Mouse (Mus musculus): ENCODE data around the gene Fhit. TPM values are rescaled to one million over a fixed set of nuclear protein-coding genes. Genes with fewer than 3 reads are reported as not detected.

Gene Fhit
- total RNA-seq, 2 experiments from 2014 or later = 5.1 to 6.5 TPM

DNA sequence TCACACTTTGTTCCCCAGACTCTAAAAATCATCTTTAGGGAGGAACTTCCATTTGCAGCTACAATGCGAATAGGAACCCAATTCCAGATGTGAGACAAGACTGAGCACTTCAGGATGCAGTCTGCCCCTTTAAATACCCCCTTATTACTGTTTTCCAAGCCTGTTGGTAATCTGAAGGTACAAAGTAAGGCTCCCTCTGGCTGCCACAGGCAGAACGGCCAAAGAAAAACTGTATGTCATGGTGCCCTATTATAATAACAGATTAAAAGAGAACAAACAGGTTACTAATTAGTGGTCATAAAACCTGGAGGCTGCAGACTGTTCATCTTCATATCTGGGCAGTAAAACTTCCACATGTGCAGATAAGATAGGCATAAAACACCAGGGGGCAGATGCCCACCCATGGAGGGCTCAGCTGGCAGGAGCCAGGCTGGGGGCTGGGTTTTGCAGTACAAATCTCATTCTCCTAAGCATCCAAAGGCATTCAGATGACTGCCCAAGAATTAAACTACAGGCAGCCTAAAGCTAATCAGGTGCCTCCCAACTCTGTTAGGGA is 1439.8 kb downstream of the Fhit start:
- no peak for DNase-seq (ENCODE audit: low spot score in 2 of 2)

DNA sequence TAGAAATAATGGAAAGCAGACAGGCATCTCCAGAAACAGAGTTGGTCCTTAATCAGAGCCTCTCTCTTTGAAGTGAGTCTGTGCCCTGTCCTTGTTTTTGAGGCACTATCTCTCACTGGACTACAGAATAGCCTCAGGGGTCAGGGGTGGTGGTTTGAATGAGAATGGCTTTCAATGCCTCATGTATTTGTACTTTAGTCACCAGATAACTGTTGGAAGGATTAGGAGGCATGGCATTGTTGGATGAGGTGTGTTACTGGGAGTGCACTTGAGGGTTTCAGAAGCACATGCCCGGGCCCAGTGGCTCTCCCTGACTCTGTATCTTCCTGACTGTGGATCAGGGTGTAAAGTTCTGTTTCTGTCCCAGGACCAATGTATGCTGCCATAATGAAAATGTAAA is 1463.2 kb downstream of the Fhit start:
- no peak for DNase-seq (ENCODE audit: low spot score in 2 of 2)

DNA sequence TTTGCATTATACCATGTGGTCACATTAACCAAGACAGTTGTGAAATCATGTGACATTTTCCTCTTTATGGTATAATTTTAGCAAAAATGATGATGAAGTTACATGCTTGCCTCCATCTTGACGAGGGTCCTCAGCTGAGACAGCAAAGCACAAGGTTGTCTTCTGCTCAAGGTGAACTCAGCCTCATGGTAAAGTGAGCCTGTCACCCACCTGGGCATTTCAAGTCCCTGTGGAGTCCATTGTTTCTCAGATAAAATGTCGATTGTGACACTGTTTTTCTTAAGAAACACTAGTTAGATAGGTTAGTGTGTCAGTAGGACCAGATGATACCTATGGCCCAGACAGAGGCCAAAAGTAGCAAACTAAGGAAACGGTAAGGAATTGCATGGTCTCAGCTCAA is 1464.7 kb downstream of the Fhit start:
- no peak for DNase-seq (ENCODE audit: low spot score in 2 of 2)

DNA sequence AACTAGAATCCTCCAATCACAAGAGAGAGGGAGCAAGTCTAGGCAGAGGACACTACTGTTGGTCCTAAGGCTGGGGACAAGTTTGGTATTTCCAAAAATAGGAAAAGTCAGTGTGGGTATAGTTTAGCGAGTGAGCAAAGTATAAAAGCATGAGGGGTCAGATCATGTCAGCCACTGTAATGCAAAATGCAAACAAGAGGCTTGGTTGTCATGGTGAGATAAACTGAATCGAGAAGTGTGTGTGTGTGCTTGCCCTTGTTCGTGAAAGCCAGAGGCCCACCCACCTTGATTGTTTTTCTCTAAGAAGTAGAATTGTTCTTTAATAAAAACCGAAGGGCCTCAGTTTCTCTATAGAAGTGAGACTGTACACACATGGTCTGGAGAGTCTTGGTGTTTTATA is 1465.8 kb downstream of the Fhit start:
- DNase-seq (ENCODE audit: low spot score in 2 of 2) = no peak

DNA sequence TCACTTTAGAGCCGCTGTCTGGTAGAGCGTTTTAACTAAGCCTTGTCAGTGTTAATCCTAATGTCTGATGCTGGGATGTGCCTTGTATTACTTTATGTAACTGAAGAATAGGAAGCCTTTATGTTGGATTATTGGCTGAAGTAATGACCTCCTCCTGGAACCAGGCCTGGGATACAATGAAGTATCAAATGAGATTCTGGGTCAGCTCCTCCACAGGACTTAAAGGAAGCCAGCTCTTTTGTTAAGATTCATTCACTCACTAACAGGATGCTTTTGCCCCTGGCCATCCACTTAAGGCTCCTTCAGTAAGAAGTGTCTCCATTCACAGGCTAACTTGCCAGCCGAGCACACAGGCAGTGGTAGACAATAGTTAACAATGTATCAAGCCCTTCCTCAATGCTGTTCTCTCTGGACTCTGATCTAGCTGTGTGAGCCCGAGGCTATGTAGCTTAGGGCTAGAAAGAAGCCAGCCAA is 1466.6 kb downstream of the Fhit start:
- no peak for DNase-seq (ENCODE audit: low spot score in 2 of 2)

DNA sequence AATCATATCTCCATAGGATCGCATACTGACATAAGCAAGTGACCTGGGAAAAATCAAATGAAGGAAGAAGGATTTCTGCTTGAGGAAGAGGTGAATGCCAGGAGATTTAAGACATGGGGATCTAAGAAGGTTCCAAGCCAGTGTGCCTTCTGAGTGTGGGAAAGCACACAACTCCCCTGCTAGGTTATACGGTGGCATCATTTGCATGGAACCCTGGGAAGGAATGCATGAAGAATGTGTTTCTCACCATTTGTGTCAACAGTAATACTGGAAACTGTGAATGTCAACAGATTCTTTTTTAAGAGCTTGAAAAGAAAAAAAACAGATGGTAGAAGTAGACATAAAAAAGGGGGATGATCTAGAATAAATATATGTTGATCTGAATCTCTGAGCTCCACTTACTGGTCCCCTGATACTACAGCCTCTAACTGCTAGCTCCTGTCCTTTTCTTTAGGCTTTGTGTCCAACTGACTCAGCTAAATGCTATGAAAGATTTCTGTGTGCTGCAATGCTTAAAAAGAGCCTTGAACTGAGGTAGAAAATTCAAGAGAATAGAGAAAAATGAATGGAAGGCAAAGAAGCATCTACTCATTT is 1473.1 kb downstream of the Fhit start:
- no peak for DNase-seq (ENCODE audit: low spot score in 2 of 2)

DNA sequence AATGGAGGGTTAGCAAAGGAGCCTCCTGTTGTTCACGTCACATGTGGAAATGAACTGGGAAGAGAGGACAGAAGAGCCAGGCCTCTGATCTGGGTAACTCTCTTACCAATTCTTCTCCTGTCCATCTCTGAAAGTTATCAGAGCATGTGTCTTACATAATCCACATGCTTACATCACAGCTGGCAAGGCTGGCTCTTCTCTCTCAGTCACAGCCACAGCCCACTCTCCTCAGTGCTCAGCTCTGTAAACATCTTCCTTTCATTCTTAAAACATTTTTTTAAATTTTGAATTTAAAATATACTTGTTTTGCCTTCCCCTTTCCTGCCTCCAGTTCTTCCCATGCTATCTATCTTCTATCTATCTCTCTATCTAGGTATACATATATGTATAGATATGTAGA is 1477.5 kb downstream of the Fhit start:
- no peak for DNase-seq (ENCODE audit: low spot score in 2 of 2)

DNA sequence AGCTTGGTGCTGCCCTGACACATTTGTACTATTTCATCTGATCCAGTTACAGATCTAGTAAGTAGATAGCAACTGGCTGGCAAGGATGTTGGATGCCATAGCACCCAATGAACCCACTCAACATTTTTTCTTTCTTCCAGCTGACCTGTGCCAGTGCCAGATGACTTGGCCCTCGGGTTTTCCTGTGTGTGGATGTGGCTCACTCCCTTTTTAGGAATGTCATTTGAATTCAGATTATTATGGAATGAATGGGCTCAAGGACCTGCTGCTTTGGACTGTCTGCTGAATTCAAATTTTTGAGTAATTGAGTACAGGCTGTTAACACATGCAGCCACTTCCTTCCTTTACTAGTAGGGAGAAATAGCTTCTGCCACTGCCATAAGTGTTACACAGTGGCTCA is 1489.1 kb downstream of the Fhit start:
- DNase-seq (ENCODE audit: low spot score in 2 of 2) = no peak

DNA sequence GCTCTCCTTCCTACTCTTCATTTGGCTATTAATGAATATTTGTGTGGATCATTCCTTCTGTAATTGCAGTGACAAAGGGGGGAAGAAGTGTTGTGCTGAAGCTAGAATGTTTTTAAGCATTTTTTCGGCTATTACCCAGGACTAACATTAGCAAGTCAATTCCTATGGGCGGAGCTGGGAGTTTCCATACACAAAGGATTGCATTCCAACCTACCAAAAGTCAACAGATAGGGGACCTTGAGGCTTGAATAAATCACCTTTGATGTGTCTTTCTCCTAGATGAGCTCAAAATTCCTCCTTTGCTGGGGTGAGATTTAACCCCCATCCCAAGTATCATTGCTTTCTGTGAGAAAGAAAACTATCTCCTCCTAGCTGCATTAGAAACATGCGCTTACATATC is 1490.1 kb downstream of the Fhit start:
- DNase-seq (ENCODE audit: low spot score in 2 of 2) = no peak

DNA sequence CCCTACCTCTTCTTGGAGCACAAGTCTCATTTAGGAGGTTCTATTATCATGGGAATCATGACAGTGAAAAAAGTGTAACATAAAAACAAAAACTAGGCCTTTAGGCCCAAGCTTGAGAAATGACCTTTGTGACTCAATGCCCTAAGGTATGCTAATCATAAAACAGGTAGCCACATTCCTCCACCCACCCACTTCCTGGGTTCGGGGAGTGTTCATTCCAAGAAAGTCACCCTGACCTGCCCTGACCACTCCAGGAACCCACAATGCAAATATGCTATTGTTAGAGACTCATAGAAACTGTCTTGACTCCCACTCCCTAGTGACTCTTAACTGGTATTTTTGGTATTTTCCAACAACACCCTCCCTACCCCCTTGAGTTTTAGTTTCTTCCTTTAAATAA is 1492.1 kb downstream of the Fhit start:
- no peak for DNase-seq (ENCODE audit: low spot score in 2 of 2)

DNA sequence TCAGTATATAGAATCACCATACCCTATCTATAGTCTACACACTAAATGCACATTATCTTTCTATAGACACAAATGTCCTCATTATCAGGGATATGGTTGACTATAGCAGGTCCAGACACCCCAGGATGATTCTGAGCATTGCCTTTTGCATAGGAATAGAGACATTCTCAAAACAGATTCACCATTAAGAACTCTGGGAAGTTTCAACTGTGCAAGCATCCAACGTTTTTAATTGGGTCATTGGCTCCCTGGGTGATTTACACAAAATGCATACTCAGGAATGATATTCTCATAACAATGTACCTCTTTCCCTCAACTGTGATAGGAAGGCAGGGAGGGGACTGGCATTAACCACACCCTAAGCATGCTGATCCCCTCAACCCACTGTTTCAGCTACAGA is 1503.4 kb downstream of the Fhit start:
- no peak for DNase-seq (ENCODE audit: low spot score in 2 of 2)

DNA sequence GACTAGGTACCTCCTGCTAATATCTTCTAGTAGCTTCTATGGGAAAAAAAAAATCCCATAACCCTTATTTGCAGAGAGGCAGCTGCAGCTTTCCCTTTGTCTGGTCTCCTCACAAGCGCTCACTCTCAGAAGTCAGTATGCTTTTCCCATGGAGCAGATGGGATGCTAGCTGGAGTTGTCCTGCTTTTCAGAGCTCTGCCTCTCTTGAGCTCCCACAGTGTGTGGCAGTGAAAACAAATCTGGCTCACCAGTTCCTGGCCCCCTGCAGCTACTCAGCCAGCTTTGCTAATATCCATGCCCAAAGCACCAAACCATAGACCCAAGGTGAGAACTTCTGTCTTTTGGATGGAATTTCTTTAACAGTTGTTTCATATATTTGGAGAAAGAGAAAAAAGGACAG is 1510.4 kb downstream of the Fhit start:
- peak; percentile 31 to 69 for DNase-seq (ENCODE audit: low spot score in 2 of 2)

DNA sequence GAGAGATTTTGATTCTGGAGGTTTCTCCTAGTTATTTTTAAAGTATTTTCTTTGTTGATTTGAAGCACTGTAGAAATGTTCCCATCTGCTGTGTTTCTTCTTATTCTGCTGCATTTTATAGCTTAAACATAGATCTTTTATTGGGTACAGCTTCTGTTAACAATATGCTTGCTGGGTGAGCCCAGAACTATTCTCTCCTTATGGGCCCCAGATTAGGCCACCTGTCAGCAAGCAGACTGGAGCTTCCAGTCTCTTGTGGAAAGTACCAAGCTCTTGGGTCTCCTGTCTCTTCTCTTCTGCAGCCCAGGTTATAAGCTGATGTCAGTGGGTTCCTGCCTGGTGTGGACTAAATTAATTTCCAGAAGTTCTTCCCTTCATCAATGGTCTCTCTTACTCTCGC is 1513.4 kb downstream of the Fhit start:
- peak; percentile 35 to 75 for DNase-seq (ENCODE audit: low spot score in 2 of 2)

DNA sequence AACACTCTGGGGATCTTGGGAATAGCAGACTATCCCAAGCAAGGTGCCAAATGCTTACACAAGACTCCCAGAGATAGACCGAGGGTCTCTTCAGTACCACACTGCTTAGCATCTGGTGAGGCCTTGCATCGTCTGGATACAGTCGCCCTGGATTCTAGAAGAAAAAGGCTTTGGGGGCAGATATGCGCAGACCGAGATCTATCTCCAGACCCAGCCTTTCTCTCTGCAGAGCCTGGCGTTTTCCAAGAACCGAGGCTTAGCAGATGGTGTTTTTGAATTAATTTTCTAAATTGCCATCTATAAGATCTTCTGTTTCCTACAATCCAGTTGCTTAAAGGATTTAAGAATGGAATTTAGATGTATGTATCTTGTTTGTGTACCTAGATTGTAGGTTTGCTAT is 1515.6 kb downstream of the Fhit start:
- peak in 1 of 2 experiments; percentile 10 for DNase-seq (ENCODE audit: low spot score in 2 of 2)

DNA sequence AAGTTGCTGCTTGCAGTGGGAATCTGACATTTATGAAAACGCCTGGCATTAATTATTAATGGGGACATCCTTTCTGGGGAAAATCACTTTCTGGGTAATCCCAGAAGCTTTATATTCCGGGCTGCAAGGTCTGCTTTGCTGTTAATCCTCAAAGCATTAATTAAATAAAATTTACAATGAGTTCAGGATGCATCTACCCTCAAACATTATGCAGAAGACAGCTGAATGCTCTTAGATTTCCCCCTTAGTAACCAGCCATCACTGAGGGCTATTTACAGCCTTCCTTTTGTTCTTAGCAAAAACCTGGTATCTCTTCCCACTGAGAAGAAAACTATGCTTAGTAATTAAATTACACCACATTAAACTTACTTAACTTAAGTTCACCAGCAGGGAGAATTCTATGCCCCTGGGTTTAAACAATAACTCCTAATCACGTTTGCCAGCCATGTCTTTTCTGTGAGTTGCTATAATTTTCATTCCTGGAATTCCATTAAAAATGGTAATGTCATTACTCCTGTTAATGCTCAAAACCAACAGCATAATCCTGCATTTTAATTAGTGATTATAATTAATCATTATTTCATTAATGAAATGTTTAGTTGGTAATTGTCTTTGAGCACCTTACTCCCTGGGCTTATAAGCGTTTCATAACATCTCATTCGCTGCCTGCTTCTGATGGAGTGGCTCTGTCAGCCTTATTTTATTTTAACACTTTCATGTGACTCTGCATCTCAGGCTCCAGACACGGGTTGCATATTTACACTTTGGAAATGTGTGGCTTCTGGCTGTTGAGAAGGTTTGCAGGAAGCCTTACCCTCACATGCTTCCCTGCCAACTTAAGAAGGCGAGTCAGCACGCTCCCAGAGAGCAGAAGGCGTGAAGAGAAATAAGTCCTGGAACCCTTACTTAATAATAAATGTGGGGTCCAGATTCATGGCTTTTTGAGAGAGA is 1517.3 kb downstream of the Fhit start:
- no peak for DNase-seq (ENCODE audit: low spot score in 2 of 2)

DNA sequence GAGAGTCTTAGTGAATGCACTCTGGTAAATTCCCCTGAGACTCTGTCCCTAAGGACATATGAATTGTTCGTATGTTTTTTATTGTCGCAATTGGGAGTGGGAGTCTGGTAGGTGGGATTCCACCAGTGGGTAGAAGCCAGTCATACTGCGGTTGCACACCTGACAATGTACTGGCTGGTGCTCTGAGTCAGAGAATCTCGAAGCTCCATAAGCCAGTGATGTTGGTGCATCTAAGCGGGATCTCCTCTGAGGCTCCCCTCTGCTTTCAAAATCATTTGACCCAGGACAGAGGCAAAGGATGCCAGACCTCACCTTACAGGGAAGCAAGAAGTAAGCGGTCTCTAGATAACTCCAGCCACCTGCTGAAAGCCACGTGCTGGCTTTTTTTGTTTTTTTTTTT is 1518.1 kb downstream of the Fhit start:
- no peak for DNase-seq (ENCODE audit: low spot score in 2 of 2)

DNA sequence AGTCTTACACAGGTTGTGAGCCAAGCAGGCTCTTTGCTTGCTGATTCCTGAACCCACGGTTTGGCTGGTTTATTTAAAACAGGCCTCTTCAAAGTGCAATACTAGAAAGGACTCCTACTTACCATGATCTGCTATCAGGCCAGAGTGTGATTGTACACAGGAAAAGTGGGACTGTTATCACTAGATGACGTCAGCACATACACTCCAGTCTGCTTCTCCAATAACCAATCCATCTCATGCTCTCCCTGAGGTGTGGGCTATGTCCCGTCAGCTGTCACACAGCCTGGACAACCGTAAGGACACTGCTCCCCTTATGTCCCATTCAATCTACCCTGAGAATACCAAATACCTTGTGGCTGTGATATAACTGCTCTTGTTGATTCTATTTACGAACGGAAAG is 1519.2 kb downstream of the Fhit start:
- DNase-seq (ENCODE audit: low spot score in 2 of 2) = peak in 1 of 2 experiments; percentile 10

DNA sequence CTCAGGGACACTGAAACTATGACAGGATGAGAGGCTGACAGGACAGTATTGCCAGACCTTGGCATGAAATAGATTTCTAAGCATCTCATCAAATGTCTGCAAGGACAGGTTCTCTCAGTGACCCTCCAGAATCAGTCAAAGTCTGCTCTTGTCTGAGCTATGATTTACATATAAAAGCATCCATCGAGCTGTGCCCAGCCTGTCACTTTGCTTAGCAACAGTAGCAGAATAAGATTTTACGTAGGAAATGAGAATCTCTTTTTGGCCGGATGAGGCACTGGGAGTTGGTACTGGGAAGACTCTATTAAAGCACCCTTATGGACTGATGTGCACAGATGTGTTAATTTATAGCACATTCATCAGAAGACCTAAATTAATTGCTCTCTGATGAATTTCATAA is 1519.8 kb downstream of the Fhit start:
- peak in 1 of 2 experiments; percentile 11 for DNase-seq (ENCODE audit: low spot score in 2 of 2)

DNA sequence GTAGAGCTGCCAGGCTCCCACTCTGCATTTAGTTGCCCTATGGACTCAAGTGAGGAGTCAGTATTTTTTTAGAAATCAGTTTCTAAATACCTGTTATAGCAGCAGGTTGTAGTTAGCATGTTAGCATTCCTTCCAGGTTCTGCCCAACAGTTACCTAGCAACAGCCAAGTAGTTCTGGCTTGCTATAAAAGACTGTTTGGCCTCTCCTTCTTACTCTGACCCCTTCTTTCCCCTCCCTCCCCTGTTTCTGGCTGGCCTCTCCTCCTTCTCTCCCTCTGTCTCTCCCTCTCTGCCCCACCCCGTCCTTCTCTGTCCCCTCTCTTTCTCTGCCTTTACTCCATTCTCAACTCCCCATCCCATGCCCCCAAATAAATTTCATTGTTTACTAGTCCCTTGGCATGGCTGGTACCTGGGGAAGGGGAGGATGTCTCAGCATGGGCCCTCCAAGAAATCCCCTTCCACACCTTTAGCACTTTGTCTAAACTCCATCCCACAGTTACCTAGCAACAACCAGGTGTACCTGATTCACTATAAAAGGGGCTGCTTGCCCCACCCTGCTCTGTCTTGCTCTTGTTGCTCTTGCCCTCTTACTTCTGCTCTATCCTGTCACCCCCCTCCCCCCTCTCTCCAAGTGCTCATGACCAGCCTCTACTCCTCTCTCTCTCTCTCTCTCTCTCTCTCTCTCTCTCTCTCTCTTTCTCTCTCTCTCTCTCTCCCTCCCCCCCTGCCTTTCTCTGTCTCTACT is 1527.4 kb downstream of the Fhit start:
- DNase-seq (ENCODE audit: low spot score in 2 of 2) = no peak

DNA sequence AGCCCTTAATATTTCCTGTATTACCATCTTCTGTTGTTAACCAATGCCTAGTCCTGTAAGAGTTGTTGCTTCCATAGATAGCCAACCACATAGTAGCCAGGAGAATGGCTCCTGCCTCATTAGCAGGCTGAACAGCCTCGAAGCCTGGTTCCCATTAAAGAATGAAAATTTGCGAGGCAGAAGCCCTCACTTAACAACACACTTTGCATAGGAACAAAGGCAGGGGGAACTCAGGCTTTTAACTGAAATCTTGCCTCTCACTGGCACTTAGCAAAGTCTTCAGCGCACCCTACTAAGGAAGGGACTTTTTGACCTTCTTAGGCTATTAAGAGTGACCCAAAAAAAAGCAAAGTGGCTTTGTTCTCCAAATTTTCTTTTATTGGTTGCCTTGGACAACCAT is 1529.3 kb downstream of the Fhit start:
- no peak for DNase-seq (ENCODE audit: low spot score in 2 of 2)

DNA sequence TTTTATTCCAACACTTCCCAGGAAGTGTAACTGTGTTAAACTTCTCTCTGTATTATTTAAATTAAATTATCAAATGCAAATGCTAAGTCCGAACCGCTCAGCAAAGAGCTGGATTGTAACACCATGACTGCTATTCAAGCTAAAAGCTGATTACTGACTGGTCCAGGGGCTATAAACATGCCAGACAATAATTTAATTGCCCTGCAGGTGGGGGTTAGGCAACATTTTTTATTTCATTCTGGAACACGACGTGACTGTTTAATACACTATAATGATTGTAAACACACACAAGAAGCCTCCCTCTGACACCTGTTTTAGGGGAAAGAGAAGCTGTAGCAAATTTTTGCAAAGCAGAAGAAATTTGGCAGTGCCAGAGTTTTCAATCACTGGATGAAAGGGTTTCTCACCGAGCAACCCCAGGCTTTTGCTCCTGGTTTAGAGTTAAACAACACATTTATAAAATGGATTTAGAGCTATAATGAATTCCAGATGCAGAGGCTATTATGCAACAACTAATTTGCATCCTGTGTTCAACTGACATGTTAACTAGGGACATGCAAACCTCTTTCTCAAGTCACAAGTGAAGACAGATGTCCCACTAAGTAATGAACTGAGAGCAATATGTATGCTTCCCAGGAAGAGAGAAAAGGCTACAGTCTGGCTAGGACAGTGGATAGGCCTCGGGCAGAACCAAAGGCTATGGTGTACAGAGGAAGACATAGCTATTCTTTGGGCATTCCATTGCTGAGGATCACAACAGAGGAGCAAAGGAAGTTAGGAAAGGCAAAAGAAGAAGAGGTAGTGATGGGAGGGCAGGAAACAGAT is 1538.4 kb downstream of the Fhit start:
- no peak for DNase-seq (ENCODE audit: low spot score in 2 of 2)

Measured in layer of hippocampus, postnatal 14 days (tissue).